In the genomic region with DNA sequence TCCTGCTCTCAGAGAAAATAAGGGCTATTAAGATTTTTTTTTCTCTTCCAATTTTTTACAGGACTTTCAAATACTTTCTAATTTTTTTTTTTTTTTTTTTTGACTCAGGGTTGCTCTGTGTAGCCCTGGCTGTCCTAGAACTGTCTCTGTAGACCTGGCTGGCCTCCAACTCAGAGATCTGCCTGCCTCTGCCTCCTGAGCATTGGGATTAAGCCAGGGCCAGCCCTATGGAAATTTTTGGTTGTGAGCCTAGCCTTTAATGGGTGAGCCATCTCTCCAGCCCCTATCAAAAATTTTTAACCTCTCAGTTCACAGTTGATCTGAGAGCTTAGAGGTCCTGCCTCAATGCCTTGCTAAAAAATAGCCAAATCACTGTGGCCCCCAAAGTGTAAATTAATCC, we compare ENCODE assay signal across 13 mouse cellular contexts. TPM values are rescaled to one million over a fixed set of nuclear protein-coding genes. Genes with fewer than 3 reads are reported as not detected.
A peak's percentile ranks its signal among the peaks of the same experiment; 100 is the strongest.
DNase-seq lines count a peak whose midpoint lies in the region; ATAC-seq and TF ChIP-seq lines count a peak whose summit lies in the region.
"Had no signal": no experiment of that assay in that cellular context is flagged by ENCODE, and none has a peak within 500 bp of the region (broad histone marks: within the 10 kb centered on the region; RNA-seq: fewer than 3 reads in every experiment).

No protein-coding gene starts in this region.

- no peak overlapping the region for H3K9ac ChIP-seq in heart, embryonic 13.5 days
- no peak overlapping the region for H3K9ac ChIP-seq in kidney, postnatal 0 days (ENCODE audit: low read depth, low read length)
- no peak overlapping the region for H3K9ac ChIP-seq in embryonic facial prominence, embryonic 15.5 days
- H3K9ac ChIP-seq: liver, embryonic 13.5 days had no signal

- peak overlapping the region; percentile 96 for H3K27ac ChIP-seq in cerebellum, adult 2 months (ENCODE audit: insufficient read depth, low read length)
- H3K27ac ChIP-seq in heart, embryonic 13.5 days (replicated peaks), result peak overlapping the region; percentile 92
- peak overlapping the region; percentile 64; the same call in 1 of the 2 replicates for H3K27ac ChIP-seq in kidney, postnatal 0 days
- peak overlapping the region; percentile 74; the same call in 1 of the 2 replicates for H3K27ac ChIP-seq in embryonic facial prominence, embryonic 15.5 days (replicated peaks)

- no peak for TF ChIP-seq CTCF in cerebellum, adult 2 months (IDR thresholded peaks at IDR 0.05; ENCODE audit: borderline replicate concordance, insufficient read depth, low read depth, low read length)
- no peak for TF ChIP-seq CTCF in kidney, postnatal 0 days (IDR thresholded peaks at IDR 0.05; ENCODE audit: low read depth)

- ATAC-seq in heart, embryonic 13.5 days (ENCODE audit: extremely low read depth, insufficient number of reproducible peaks, low FRiP score, low TSS enrichment), result no peak
- ATAC-seq in kidney, postnatal 0 days (replicated peaks; ENCODE audit: low FRiP score, low read depth), result no peak
- no peak for ATAC-seq in embryonic facial prominence, embryonic 15.5 days (ENCODE audit: insufficient number of reproducible peaks, low FRiP score, low TSS enrichment, low read depth)
- ATAC-seq: forebrain, embryonic 14.5 days had no signal

- no peaks in the 10 kb centered on the region for H3K27me3 ChIP-seq in cerebellum, adult 2 months (ENCODE audit: control insufficient read depth, insufficient read depth, low read length)
- no peaks in the 10 kb centered on the region for H3K27me3 ChIP-seq in heart, embryonic 13.5 days (replicated peaks)
- H3K27me3 ChIP-seq in kidney, postnatal 0 days (ENCODE audit: insufficient read depth, low read length), result no peaks in the 10 kb centered on the region
- no peaks in the 10 kb centered on the region for H3K27me3 ChIP-seq in embryonic facial prominence, embryonic 15.5 days
- H3K27me3 ChIP-seq: liver, embryonic 13.5 days had no signal

- peaks cover 41% of the 10 kb centered on the region for H3K4me1 ChIP-seq in cerebellum, adult 2 months (ENCODE audit: control insufficient read depth, insufficient read depth, low read length)
- peaks cover 79% of the 10 kb centered on the region for H3K4me1 ChIP-seq in heart, embryonic 13.5 days
- peaks cover 7% of the 10 kb centered on the region for H3K4me1 ChIP-seq in kidney, postnatal 0 days (replicated peaks; ENCODE audit: insufficient read depth, low read length)
- peaks cover 49% of the 10 kb centered on the region for H3K4me1 ChIP-seq in embryonic facial prominence, embryonic 15.5 days

- peak in 1 of 2 experiments; percentile 49 for DNase-seq in cerebellum, adult 2 months
- no peak for DNase-seq in cerebellum, adult 8-10 months
- no peak for DNase-seq in heart, postnatal 36 days
- no peak for DNase-seq in kidney, postnatal 0 days (ENCODE audit: low spot score)
- DNase-seq in kidney, postnatal 36 days, result no peak
- DNase-seq in adrenal gland, postnatal 4 days (ENCODE audit: low spot score in 2 of 2), result no peak
- DNase-seq: adrenal gland, postnatal 14 days; layer of hippocampus, adult 9-11 months; liver, embryonic 13.5 days; lung, postnatal 14 days had no signal

- H3K4me3 ChIP-seq in cerebellum, adult 2 months (replicated peaks; ENCODE audit: insufficient read depth, low read depth, low read length), result no peak overlapping the region
- H3K4me3 ChIP-seq in heart, embryonic 13.5 days, result no peak overlapping the region
- no peak overlapping the region for H3K4me3 ChIP-seq in kidney, postnatal 0 days (replicated peaks; ENCODE audit: low read depth, low read length)
- no peak overlapping the region for H3K4me3 ChIP-seq in embryonic facial prominence, embryonic 15.5 days (replicated peaks)
- H3K4me3 ChIP-seq: liver, embryonic 13.5 days had no signal

- TF ChIP-seq POLR2A in cerebellum, adult 2 months (IDR thresholded peaks at IDR 0.05; ENCODE audit: borderline replicate concordance, insufficient read depth, low read length), result no peak

- intact Hi-C loops in heart, postnatal 36 days (cut with DNase I), result loop anchor here (2.0 to 5.0 kb wide), 3 partner anchors 24 to 130 kb away; a partner anchor contains a TSS

- no peak overlapping the region for H3K4me2 ChIP-seq in heart, embryonic 13.5 days
- no peak overlapping the region for H3K4me2 ChIP-seq in kidney, postnatal 0 days (ENCODE audit: low read length)
- H3K4me2 ChIP-seq in embryonic facial prominence, embryonic 15.5 days (replicated peaks), result no peak overlapping the region

- H3K9me3 ChIP-seq in heart, embryonic 13.5 days, result no peaks in the 10 kb centered on the region
- H3K9me3 ChIP-seq in kidney, postnatal 0 days (replicated peaks; ENCODE audit: low read length), result no peaks in the 10 kb centered on the region
- no peaks in the 10 kb centered on the region for H3K9me3 ChIP-seq in embryonic facial prominence, embryonic 15.5 days (replicated peaks)
- H3K9me3 ChIP-seq: liver, embryonic 13.5 days had no signal

- no peaks in the 10 kb centered on the region for H3K36me3 ChIP-seq in heart, embryonic 13.5 days
- H3K36me3 ChIP-seq in kidney, postnatal 0 days (ENCODE audit: insufficient read depth, low read length), result no peaks in the 10 kb centered on the region
- no peaks in the 10 kb centered on the region for H3K36me3 ChIP-seq in embryonic facial prominence, embryonic 15.5 days
- H3K36me3 ChIP-seq: liver, embryonic 13.5 days had no signal

RNA-seq across cellular contexts. Expression of a gene that starts 38.7 kb away (rescaled TPM):
- polyA plus RNA-seq in cerebellum, adult 2 months (2012; rRNA removed), result 56.3 and 63.8 TPM in 2 replicates
- 30.3 and 30.8 TPM in 2 replicates for polyA plus RNA-seq in heart, embryonic 13.5 days (2015; fragmentation: Nextera tagmentation; extraction: Ambion mirVana)
- 10 to 100 TPM; 39.4 to 41.1 TPM for total RNA-seq in heart, postnatal 36 days (2021)
- polyA plus RNA-seq in kidney, postnatal 0 days (2015; fragmentation: Nextera tagmentation; extraction: Ambion mirVana), result 35.2 and 40.8 TPM in 2 replicates
- 56.1 and 56.6 TPM in 2 replicates for polyA plus RNA-seq in embryonic facial prominence, embryonic 15.5 days (2015; fragmentation: Nextera tagmentation; extraction: Ambion mirVana)
- total RNA-seq in adrenal gland, postnatal 4 days (2021), result 10 to 100 TPM; 78.5 to 82.9 TPM

RNA-seq across cellular contexts. Expression of a gene that starts 39.5 kb away (rescaled TPM):
- 44.0 and 45.2 TPM in 2 replicates for polyA plus RNA-seq in cerebellum, adult 2 months (2012; rRNA removed)
- polyA plus RNA-seq in heart, embryonic 13.5 days (2015; fragmentation: Nextera tagmentation; extraction: Ambion mirVana), result 23.2 and 26.4 TPM in 2 replicates
- total RNA-seq in heart, postnatal 36 days (2021), result 10 to 100 TPM; 22.2 to 22.5 TPM
- 44.7 and 50.9 TPM in 2 replicates for polyA plus RNA-seq in kidney, postnatal 0 days (2015; fragmentation: Nextera tagmentation; extraction: Ambion mirVana)
- 47.7 and 55.5 TPM in 2 replicates for polyA plus RNA-seq in embryonic facial prominence, embryonic 15.5 days (2015; fragmentation: Nextera tagmentation; extraction: Ambion mirVana)
- 10 to 100 TPM; 46.2 to 47.0 TPM for total RNA-seq in adrenal gland, postnatal 4 days (2021)
